In the genomic region with DNA sequence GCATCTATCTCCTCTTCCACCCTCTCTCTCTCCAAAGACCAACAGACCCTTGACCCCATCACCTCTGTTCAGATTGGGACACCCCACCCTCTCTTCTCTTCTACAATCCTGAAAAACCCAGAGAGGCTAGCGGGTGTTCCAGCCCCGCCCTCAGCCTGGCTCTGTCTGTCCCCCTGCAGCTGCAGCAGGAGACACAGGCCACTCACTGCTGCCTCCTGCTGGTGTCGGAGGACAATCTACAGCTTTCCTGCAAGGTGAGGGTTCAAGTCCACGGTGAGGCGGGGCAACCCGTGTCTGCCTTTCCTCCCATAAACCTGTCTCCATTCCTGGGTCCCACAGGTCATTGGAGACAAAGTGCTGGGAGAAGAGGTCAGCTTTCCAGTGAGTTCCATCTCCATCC, we compare ENCODE assay signal across 10 mouse cellular contexts.
DNase-seq lines count a peak whose midpoint lies in the region; ATAC-seq lines count a peak whose summit lies in the region.
"Had no signal": no experiment of that assay in that cellular context is flagged by ENCODE, and none has a peak within 500 bp of the region (broad histone marks: within the 10 kb centered on the region; RNA-seq: fewer than 3 reads in every experiment).

No protein-coding gene starts in this region.

- H3K4me3 ChIP-seq in midbrain, embryonic 14.5 days (replicated peaks; ENCODE audit: low read depth, low read length) = no peak overlapping the region
- H3K4me3 ChIP-seq: stomach, embryonic 15.5 days had no signal

- no peaks in the 10 kb centered on the region; the same call in 1 of the 2 replicates for H3K4me1 ChIP-seq in midbrain, embryonic 14.5 days (ENCODE audit: control insufficient read depth, insufficient read depth, low read length)

- ATAC-seq in midbrain, embryonic 14.5 days (ENCODE audit: low FRiP score, low TSS enrichment) = no peak
- ATAC-seq: midbrain, embryonic 16.5 days had no signal

- DNase-seq in adrenal gland, adult (ENCODE audit: inconsistent age in 2 of 2, low spot score in 1 of 2) = peak; percentile 61 to 77
- no peak for DNase-seq in adrenal gland, postnatal 4 days (ENCODE audit: low spot score in 2 of 2)
- DNase-seq in kidney, postnatal 10 days = peak; percentile 43
- no peak for DNase-seq in kidney, adult 18-20 months
- DNase-seq in 416B (ENCODE audit: low read depth) (peak; percentile 28), adipocyte (ENCODE audit: low spot score) (peak; percentile 10)
- DNase-seq in right cerebral cortex, postnatal 25 days = no peak
- no peak for DNase-seq in midbrain, embryonic 14.5 days

- no peaks in the 10 kb centered on the region for H3K9me3 ChIP-seq in midbrain, embryonic 14.5 days (ENCODE audit: control insufficient read depth, low read length)
- H3K9me3 ChIP-seq: stomach, embryonic 15.5 days had no signal

- no peaks in the 10 kb centered on the region for H3K36me3 ChIP-seq in midbrain, embryonic 14.5 days (ENCODE audit: control insufficient read depth, insufficient read depth, low read length)
- H3K36me3 ChIP-seq: stomach, embryonic 15.5 days had no signal

- WGBS in midbrain, embryonic 14.5 days = 68% methylated on average over 6 of the region's 6 CpGs

- H3K27ac ChIP-seq in midbrain, embryonic 14.5 days (replicated peaks; ENCODE audit: low read depth, low read length) = no peak overlapping the region
- H3K27ac ChIP-seq: stomach, embryonic 15.5 days had no signal

- H3K9ac ChIP-seq in midbrain, embryonic 14.5 days (replicated peaks; ENCODE audit: low read length) = no peak overlapping the region
- H3K9ac ChIP-seq: stomach, embryonic 15.5 days had no signal

- H3K4me2 ChIP-seq in midbrain, embryonic 14.5 days (ENCODE audit: low read length) = no peak overlapping the region
- H3K4me2 ChIP-seq: stomach, embryonic 15.5 days had no signal

- peaks cover 9% of the 10 kb centered on the region for H3K27me3 ChIP-seq in midbrain, embryonic 14.5 days (ENCODE audit: control insufficient read depth, insufficient read depth, low read length)

Comparison
In these comparisons a context has a peak if more than half of its experiments do, and no peak if none do; other contexts are left out.
1. DNase-seq: peak in adrenal gland, adult (2 of 2), kidney, postnatal 10 days (single experiment), 416B (single experiment) and adipocyte (single experiment); none in adrenal gland, postnatal 4 days (0 of 2), kidney, adult 18-20 months (single experiment), right cerebral cortex, postnatal 25 days (single experiment) and midbrain, embryonic 14.5 days (single experiment).